Mouse (Mus musculus): ENCODE measurements around the gene Ntrk2. TPM values are rescaled to one million over a fixed set of nuclear protein-coding genes. Genes with fewer than 3 reads are reported as not detected.

Ntrk2 gene
- polyA plus RNA-seq, 1 experiment from 2014 or later: 35.8 TPM

DNA sequence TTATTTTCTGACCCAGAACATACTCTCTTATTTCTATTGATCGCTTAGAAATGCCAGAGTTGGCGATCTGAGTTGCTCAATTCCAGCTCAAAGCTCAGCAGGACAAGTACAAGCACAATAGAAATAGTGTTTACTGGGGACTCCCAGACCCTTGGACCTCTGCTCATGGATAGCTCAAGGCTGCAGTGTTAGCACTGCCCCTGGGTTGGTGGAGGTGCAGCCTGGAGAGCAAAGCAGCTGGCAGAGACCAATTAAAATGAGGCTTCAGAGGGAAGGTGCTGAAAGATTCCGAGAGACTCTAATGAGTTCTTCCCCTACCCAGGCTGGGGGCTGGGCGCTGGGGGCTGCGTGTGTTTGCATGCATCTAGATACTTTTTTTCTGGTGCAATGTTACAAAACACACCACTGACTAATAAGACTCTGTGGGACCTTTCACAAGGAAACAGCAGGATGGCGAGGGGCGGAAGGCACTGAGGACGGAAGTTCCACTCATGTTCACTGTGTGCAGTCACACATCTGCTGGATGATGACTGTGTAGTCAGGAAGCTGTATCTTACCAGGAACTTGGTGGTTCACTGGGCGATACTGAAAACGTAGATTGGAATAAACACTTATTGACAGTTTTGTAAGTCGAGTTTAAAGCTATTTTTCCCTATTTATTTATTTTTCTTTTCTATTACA, 193.1 kb downstream of the Ntrk2 start:
- Histone ChIP-seq H3K4me3 (ENCODE audit: low read depth, low read length) (no peak overlapping the region), H3K4me2 (no peak overlapping the region), H3K9me3 (ENCODE audit: control insufficient read depth, low read length) (no peaks in the 10 kb centered on the region), H3K4me1 (ENCODE audit: control insufficient read depth, insufficient read depth, low read length) (peaks cover 6% of the 10 kb centered on the region; the same call in 1 of the 2 replicates), H3K27me3 (ENCODE audit: control insufficient read depth, insufficient read depth, low read length) (no peaks in the 10 kb centered on the region), H3K9ac (ENCODE audit: low read length) (no peak overlapping the region), H3K36me3 (ENCODE audit: control insufficient read depth, insufficient read depth, low read length) (no peaks in the 10 kb centered on the region), H3K27ac (ENCODE audit: low read depth, low read length) (no peak overlapping the region)
- ATAC-seq (ENCODE audit: low FRiP score) (no peak), DNase-seq (ENCODE audit: low spot score, missing footprints) (no peak)
- WGBS: 69% methylated on average over 11 of the region's 11 CpGs

DNA sequence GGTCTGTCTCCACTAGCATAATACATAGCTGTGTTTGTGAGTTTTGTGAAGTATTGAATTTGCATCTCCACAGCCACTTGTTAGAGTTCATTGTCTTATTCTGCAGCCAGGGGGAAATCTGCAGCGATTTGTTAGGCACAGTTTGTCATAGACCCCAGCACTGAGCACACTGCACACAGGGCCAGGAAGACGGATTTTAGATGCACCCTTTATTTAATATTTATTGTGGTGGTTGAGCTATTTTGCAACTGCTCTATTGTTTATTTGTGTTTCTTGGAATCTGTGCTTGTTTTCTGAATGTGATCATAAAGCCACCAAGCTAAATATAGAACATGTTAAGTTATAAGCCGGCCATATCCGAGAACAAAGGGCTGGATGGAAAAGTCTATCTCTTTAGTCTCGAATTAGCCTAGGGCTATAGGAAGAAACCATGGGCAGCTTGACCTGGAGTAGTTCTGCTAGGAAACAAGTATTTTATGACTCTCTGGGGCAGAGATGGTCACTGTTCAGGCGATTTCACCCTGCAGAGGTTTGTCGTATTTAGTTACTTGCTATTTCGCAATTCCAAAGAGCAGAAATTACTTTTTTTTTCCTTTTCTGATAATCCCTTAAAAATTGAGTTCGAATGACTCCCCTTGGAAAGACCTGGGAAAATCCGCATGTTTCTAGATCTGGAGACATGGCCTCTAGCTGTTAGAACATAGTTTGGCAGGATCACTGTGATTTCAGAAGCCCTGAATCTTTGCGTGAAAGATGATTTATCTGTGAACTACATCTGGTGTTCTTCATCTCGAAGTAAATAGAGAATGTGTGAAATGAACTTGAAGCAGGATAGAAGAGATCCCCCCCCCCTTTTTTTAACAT, 196.8 kb downstream of the Ntrk2 start:
- Histone ChIP-seq H3K9ac (ENCODE audit: low read length) (no peak overlapping the region), H3K4me2 (no peak overlapping the region), H3K4me1 (ENCODE audit: control insufficient read depth, insufficient read depth, low read length) (peaks cover 10% of the 10 kb centered on the region), H3K27ac (ENCODE audit: low read depth, low read length) (no peak overlapping the region), H3K9me3 (ENCODE audit: control insufficient read depth, low read length) (no peaks in the 10 kb centered on the region), H3K36me3 (ENCODE audit: control insufficient read depth, insufficient read depth, low read length) (no peaks in the 10 kb centered on the region), H3K27me3 (ENCODE audit: control insufficient read depth, insufficient read depth, low read length) (no peaks in the 10 kb centered on the region; the same call in 1 of the 2 replicates), H3K4me3 (ENCODE audit: low read depth, low read length) (no peak overlapping the region)
- WGBS: 86% methylated on average over 12 of the region's 12 CpGs
- DNase-seq (ENCODE audit: low spot score, missing footprints) (no peak), ATAC-seq (ENCODE audit: low FRiP score) (no peak)

GRCm38 (mm10) chr13:59003807-59004173, 197.4 kb downstream of the Ntrk2 start:
- no peaks in the 10 kb centered on the region for H3K9me3 ChIP-seq (ENCODE audit: control insufficient read depth, low read length)
- H3K27ac ChIP-seq (ENCODE audit: low read depth, low read length): no peak overlapping the region
- no peak overlapping the region for H3K4me2 ChIP-seq
- H3K27me3 ChIP-seq (ENCODE audit: control insufficient read depth, insufficient read depth, low read length): no peaks in the 10 kb centered on the region; the same call in 1 of the 2 replicates
- ATAC-seq (ENCODE audit: low FRiP score) (no peak), DNase-seq (ENCODE audit: low spot score, missing footprints) (no peak)
- H3K4me1 ChIP-seq (ENCODE audit: control insufficient read depth, insufficient read depth, low read length): peaks cover 10% of the 10 kb centered on the region
- H3K36me3 ChIP-seq (ENCODE audit: control insufficient read depth, insufficient read depth, low read length): no peaks in the 10 kb centered on the region
- WGBS: 49% methylated on average over 6 of the region's 6 CpGs
- no peak overlapping the region for H3K4me3 ChIP-seq (ENCODE audit: low read depth, low read length)
- no peak overlapping the region for H3K9ac ChIP-seq (ENCODE audit: low read length)

DNA sequence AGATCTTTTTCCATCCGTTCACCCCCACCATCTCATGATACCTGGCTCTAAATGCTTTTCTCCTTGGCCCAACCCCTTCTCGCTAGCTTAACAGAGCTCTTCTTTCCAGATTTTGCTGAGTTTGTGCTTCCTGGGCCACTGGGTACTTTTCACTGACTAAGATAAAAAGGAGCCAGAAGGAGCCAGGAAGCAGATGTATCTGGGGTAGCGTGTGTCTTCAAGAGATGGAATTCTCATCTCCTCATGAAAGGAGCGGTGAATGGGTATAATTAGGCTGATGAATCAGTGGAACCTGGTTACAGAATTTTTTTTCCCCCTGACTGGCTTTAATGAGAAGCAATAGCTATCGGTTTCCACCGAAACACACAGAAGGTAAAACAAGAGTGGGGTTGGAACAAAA, 198.2 kb downstream of the Ntrk2 start:
- H3K36me3 ChIP-seq (ENCODE audit: control insufficient read depth, insufficient read depth, low read length): no peaks in the 10 kb centered on the region

GRCm38 (mm10) chr13:59009855-59010254, 203.5 kb downstream of the Ntrk2 start:
- no peak for ATAC-seq (ENCODE audit: low FRiP score)
- Histone ChIP-seq H3K9ac (ENCODE audit: low read length) (no peak overlapping the region), H3K27ac (ENCODE audit: low read depth, low read length) (no peak overlapping the region), H3K36me3 (ENCODE audit: control insufficient read depth, insufficient read depth, low read length) (no peaks in the 10 kb centered on the region), H3K4me2 (no peak overlapping the region), H3K4me3 (ENCODE audit: low read depth, low read length) (no peak overlapping the region), H3K9me3 (ENCODE audit: control insufficient read depth, low read length) (no peaks in the 10 kb centered on the region), H3K4me1 (ENCODE audit: control insufficient read depth, insufficient read depth, low read length) (peaks cover 15% of the 10 kb centered on the region), H3K27me3 (ENCODE audit: control insufficient read depth, insufficient read depth, low read length) (no peaks in the 10 kb centered on the region; the same call in 1 of the 2 replicates)
- no peak for DNase-seq (ENCODE audit: low spot score, missing footprints)
- WGBS: 86% methylated on average over 5 of the region's 5 CpGs

More for the DNA sequence above, 198.2 kb downstream of the Ntrk2 start:
- Histone ChIP-seq H3K4me1 (ENCODE audit: control insufficient read depth, insufficient read depth, low read length) (peaks cover 10% of the 10 kb centered on the region), H3K4me3 (ENCODE audit: low read depth, low read length) (no peak overlapping the region), H3K9me3 (ENCODE audit: control insufficient read depth, low read length) (no peaks in the 10 kb centered on the region), H3K9ac (ENCODE audit: low read length) (no peak overlapping the region), H3K27ac (ENCODE audit: low read depth, low read length) (no peak overlapping the region), H3K4me2 (no peak overlapping the region), H3K27me3 (ENCODE audit: control insufficient read depth, insufficient read depth, low read length) (no peaks in the 10 kb centered on the region; the same call in 1 of the 2 replicates)
- ATAC-seq (ENCODE audit: low FRiP score) (no peak), DNase-seq (ENCODE audit: low spot score, missing footprints) (no peak)
- 72% methylated on average over 6 of the region's 6 CpGs for WGBS

- H3K4me1 ChIP-seq (ENCODE audit: control insufficient read depth, insufficient read depth, low read length): peaks cover 12% of the 10 kb centered on the region
- peak overlapping the region; percentile 9 for H3K4me3 ChIP-seq (ENCODE audit: low read depth, low read length)
- ATAC-seq (ENCODE audit: low FRiP score): peak; percentile 75
- H3K27me3 ChIP-seq (ENCODE audit: control insufficient read depth, insufficient read depth, low read length): no peaks in the 10 kb centered on the region; the same call in 1 of the 2 replicates
- no peaks in the 10 kb centered on the region for H3K36me3 ChIP-seq (ENCODE audit: control insufficient read depth, insufficient read depth, low read length)
- H3K27ac ChIP-seq (ENCODE audit: low read depth, low read length): peak overlapping the region; percentile 31; the same call in 1 of the 2 replicates
- H3K9ac ChIP-seq (ENCODE audit: low read length): peak overlapping the region; percentile 17
- WGBS: 11% methylated on average over 16 of the region's 16 CpGs
- peak overlapping the region; percentile 44 for H3K4me2 ChIP-seq
- DNase-seq (ENCODE audit: low spot score, missing footprints): peak; percentile 93
- H3K9me3 ChIP-seq (ENCODE audit: control insufficient read depth, low read length): no peaks in the 10 kb centered on the region
Observed at GRCm38 (mm10) chr13:59010893-59011529, 204.6 kb downstream of the Ntrk2 start.

- H3K9me3 ChIP-seq (ENCODE audit: control insufficient read depth, low read length): no peaks in the 10 kb centered on the region
- H3K27me3 ChIP-seq (ENCODE audit: control insufficient read depth, insufficient read depth, low read length): no peaks in the 10 kb centered on the region; the same call in 1 of the 2 replicates
- no peak overlapping the region; the same call in 1 of the 2 replicates for H3K27ac ChIP-seq (ENCODE audit: low read depth, low read length)
- H3K36me3 ChIP-seq (ENCODE audit: control insufficient read depth, insufficient read depth, low read length): no peaks in the 10 kb centered on the region
- H3K4me1 ChIP-seq (ENCODE audit: control insufficient read depth, insufficient read depth, low read length): peaks cover 12% of the 10 kb centered on the region
- H3K4me2 ChIP-seq: peak overlapping the region; percentile 44
- ATAC-seq (ENCODE audit: low FRiP score) (peak; percentile 95), DNase-seq (ENCODE audit: low spot score, missing footprints) (no peak)
- peak overlapping the region; percentile 17 for H3K9ac ChIP-seq (ENCODE audit: low read length)
- 1% methylated on average over 15 of the region's 15 CpGs for WGBS
- peak overlapping the region; percentile 9 for H3K4me3 ChIP-seq (ENCODE audit: low read depth, low read length)
Observed at GRCm38 (mm10) chr13:59011530-59011903, 205.1 kb downstream of the Ntrk2 start.

- DNase-seq (ENCODE audit: low spot score, missing footprints) (no peak), ATAC-seq (ENCODE audit: low FRiP score) (no peak)
- no peaks in the 10 kb centered on the region for H3K27me3 ChIP-seq (ENCODE audit: control insufficient read depth, insufficient read depth, low read length)
- peaks cover 12% of the 10 kb centered on the region for H3K4me1 ChIP-seq (ENCODE audit: control insufficient read depth, insufficient read depth, low read length)
- no peaks in the 10 kb centered on the region for H3K9me3 ChIP-seq (ENCODE audit: control insufficient read depth, low read length)
- H3K36me3 ChIP-seq (ENCODE audit: control insufficient read depth, insufficient read depth, low read length): no peaks in the 10 kb centered on the region
- H3K27ac ChIP-seq (ENCODE audit: low read depth, low read length): no peak overlapping the region
- 78% methylated on average over 1 of the region's 1 CpGs for WGBS
- H3K4me2 ChIP-seq: no peak overlapping the region
- no peak overlapping the region for H3K9ac ChIP-seq (ENCODE audit: low read length)
- H3K4me3 ChIP-seq (ENCODE audit: low read depth, low read length): no peak overlapping the region
Observed at GRCm38 (mm10) chr13:59015360-59015759, 209.0 kb downstream of the Ntrk2 start.
